Mouse (Mus musculus) brown adipose tissue, adult 24 weeks (tissue): ENCODE measurements at regions not wholly inside any gene's neighbourhood (a gene's known extent, or its start where the extent isn't known, plus 50 kb on each side); places are given as distances from the start of the nearest gene placed in this dataset.

Experiments used
- H3K27ac ChIP-seq: fragments of 200-500 bp; replicated peaks from 2 replicates; pipeline ENCODE4 v1.5.1; 2012; ENCODE audit warnings: low read depth, mild to moderate bottlenecking, low read length
- H3K4me1 ChIP-seq: fragments of 200-500 bp; 2 replicates; pipeline ENCODE4 v1.6.1; 2012; ENCODE audit warnings: low read length, mixed read lengths; ENCODE audit not compliant: control insufficient read depth, insufficient read depth, insufficient read length
- H3K4me3 ChIP-seq: fragments of 200-500 bp; 2 replicates; pipeline ENCODE4 v1.5.1; 2012; ENCODE audit warnings: low read depth, mild to moderate bottlenecking, low read length, moderate library complexity; ENCODE audit not compliant: insufficient read depth

DNA sequence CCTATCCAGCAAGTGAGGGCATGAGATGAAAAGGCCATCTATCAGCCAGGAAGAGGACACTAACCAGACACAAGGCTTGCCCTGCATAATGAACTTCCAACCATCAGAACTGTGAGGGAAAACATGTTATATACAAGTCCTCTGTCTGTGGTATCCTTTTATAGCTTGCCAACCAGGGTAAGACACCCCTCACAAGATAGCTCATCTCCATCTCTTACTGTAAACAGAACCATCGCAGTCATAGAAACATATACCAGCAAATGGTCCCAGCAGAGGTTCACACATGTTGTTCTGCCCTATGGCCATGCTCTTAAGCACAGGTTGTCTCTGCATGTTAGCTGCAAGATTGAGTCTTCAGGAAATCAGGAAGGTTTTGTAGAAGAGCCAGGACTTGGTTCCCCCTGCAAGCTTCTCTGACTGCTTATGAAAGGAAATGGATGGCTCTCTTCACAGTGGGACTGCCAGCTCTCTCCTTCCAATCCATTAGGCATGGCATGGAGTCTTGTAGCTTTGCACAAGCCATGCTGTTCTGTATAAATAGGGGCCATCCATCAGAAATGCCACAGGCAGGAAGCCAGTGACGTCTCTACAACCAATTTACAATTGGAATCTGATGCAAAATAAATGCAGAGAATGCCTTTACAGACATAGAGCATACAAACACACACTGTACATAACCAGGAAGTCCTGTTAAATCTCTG is 1514.0 kb upstream of the Lrrc6 start:
- Histone ChIP-seq H3K4me1 (no peaks in the 10 kb centered on the region), H3K27ac (no peak overlapping the region), H3K4me3 (no peak overlapping the region)

GRCm38 (mm10) chr15:68011162-68011561 is 1510.5 kb upstream of the Lrrc6 start:
- Histone ChIP-seq H3K4me3 (no peak overlapping the region), H3K27ac (no peak overlapping the region), H3K4me1 (no peaks in the 10 kb centered on the region)

DNA sequence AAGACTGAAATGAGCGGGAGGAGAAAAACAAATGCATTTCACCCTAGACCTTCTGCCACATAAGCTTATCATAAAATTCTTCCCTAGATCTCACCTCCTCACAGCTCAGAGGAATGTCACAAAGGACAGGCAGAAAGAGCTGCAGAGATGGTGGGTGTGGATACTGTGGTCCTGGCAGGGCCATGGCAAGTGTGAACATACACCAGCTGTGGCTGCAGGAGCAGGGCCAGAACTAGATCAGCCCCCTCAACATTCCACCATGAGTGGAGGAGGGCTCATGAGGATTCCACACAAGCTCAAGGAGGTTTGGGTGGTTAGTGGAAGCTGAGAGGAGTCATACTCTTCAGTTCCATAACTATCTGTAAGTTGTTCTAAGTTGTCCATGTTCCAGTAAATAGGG is 1509.5 kb upstream of the Lrrc6 start:
- H3K27ac ChIP-seq = no peak overlapping the region
- H3K4me1 ChIP-seq = no peaks in the 10 kb centered on the region
- no peak overlapping the region for H3K4me3 ChIP-seq

- Histone ChIP-seq H3K4me1 (peaks cover 2% of the 10 kb centered on the region; the same call in 1 of the 2 replicates), H3K4me3 (no peak overlapping the region), H3K27ac (no peak overlapping the region)
Observed at GRCm38 (mm10) chr15:68004798-68005197, 1504.1 kb upstream of the Lrrc6 start.

- H3K27ac ChIP-seq = no peak overlapping the region
- no peaks in the 10 kb centered on the region for H3K4me1 ChIP-seq
- H3K4me3 ChIP-seq = no peak overlapping the region
Observed at GRCm38 (mm10) chr15:67996532-67996931, 1495.8 kb upstream of the Lrrc6 start.

GRCm38 (mm10) chr15:67989428-67990272 is 1488.9 kb upstream of the Lrrc6 start:
- H3K4me1 ChIP-seq = no peaks in the 10 kb centered on the region
- H3K27ac ChIP-seq = 0 out of 2 replicates have a peak overlapping the region, but pooled peaks have one; percentile 17
- no peak overlapping the region for H3K4me3 ChIP-seq

GRCm38 (mm10) chr15:67987941-67988340 is 1487.2 kb upstream of the Lrrc6 start:
- no peaks in the 10 kb centered on the region for H3K4me1 ChIP-seq
- no peak overlapping the region for H3K4me3 ChIP-seq
- H3K27ac ChIP-seq = no peak overlapping the region

DNA sequence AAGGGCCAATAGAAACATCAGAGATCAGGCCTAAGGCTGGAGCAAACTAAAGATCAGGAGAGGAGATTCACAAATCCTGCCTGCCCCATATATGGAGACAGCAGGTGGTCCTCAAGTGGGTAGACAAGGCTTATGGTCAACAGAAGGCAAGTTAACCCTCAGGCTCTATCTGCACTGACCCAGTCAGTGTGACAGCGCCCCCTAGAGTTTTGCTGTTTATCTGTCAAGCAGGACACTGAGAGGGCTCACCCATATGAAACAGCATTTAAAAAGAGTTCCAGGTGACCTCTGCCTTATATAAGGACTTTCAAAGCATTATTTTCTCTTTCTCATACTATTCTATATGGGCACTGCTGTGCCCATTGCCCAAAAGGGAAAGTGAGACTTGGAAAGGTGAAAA is 1482.5 kb upstream of the Lrrc6 start:
- Histone ChIP-seq H3K27ac (no peak overlapping the region), H3K4me1 (peaks cover 2% of the 10 kb centered on the region; the same call in 1 of the 2 replicates), H3K4me3 (no peak overlapping the region)

GRCm38 (mm10) chr15:67981876-67982275 is 1481.2 kb upstream of the Lrrc6 start:
- Histone ChIP-seq H3K4me3 (no peak overlapping the region), H3K4me1 (peaks cover 2% of the 10 kb centered on the region; the same call in 1 of the 2 replicates), H3K27ac (no peak overlapping the region)

GRCm38 (mm10) chr15:67979451-67979850 is 1478.7 kb upstream of the Lrrc6 start:
- Histone ChIP-seq H3K4me3 (no peak overlapping the region), H3K4me1 (peaks cover 2% of the 10 kb centered on the region; the same call in 1 of the 2 replicates), H3K27ac (no peak overlapping the region)

DNA sequence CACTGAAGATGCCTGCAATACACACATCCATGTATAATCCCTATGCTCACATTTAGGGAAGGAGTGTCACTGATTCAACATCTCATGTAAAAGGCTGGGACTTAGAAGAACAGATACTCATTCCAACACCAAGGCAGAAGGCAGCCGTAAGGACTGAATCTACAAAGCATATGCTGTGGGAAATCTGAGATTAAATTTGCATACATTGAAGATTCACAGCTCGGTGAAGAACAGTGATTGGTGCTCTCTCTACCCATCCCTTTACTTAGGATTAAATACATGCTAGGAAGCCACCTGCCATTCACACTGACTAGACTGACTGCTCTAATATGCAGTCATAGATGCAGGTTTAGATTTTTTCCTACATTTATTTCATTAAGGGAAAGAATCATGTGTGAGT is 1476.5 kb upstream of the Lrrc6 start:
- Histone ChIP-seq H3K27ac (no peak overlapping the region), H3K4me3 (no peak overlapping the region), H3K4me1 (peaks cover under 1% of the 10 kb centered on the region; the same call in 1 of the 2 replicates)

GRCm38 (mm10) chr15:67971998-67972397 is 1471.3 kb upstream of the Lrrc6 start:
- no peak overlapping the region for H3K4me3 ChIP-seq
- no peak overlapping the region for H3K27ac ChIP-seq
- H3K4me1 ChIP-seq = no peaks in the 10 kb centered on the region

DNA sequence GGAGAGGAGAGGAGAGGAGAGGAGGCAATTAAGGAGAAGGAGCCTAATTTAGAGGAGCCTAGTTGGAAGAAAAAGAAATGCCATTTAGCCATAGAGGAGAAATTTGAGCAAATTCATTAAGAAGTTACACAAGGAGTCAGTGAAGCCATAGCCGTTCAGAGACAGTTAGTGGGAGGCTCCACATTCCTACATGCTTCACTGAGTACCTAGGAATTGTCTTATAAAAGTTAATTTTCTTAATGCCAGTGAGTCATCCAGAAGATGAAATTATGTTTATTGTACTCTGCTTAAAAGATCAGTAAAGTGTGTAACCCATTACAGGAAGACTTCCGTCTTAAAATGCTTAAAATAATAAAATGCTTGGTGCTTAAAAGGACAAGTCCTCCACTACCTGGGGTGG is 1453.5 kb upstream of the Lrrc6 start:
- no peak overlapping the region for H3K27ac ChIP-seq
- no peaks in the 10 kb centered on the region for H3K4me1 ChIP-seq
- H3K4me3 ChIP-seq = no peak overlapping the region

GRCm38 (mm10) chr15:67950281-67951040 is 1449.8 kb upstream of the Lrrc6 start:
- no peak overlapping the region for H3K4me3 ChIP-seq
- no peak overlapping the region for H3K27ac ChIP-seq
- H3K4me1 ChIP-seq = no peaks in the 10 kb centered on the region
